Mouse (Mus musculus) bone marrow, adult 2 months (tissue): Measurements from ENCODE around the gene 4930558C23Rik.

Experiments
- CTCF ChIP-seq: fragments of 200-500 bp; IDR thresholded peaks from 2 replicates; pipeline ENCODE4 v1.5.1; 2011; ENCODE audit warnings: low read length, control low read depth; ENCODE audit not compliant: control insufficient read depth, insufficient read depth
- POLR2A ChIP-seq: fragments of 200-500 bp; IDR thresholded peaks from 2 replicates; pipeline ENCODE4 v1.6.1; 2011; ENCODE audit warnings: low read depth, mild to moderate bottlenecking, control low read depth, low read length, borderline replicate concordance; ENCODE audit not compliant: control insufficient read depth

GRCm38 (mm10) chr3:95394385-95394784, 8.3 kb downstream of the 4930558C23Rik start:
- TF ChIP-seq POLR2A, result no peak
- no peak for TF ChIP-seq CTCF
